Mouse (Mus musculus): ENCODE results near the gene Parp16. TPM values are rescaled to one million over a fixed set of nuclear protein-coding genes. Genes with fewer than 3 reads are reported as not detected.

Gene Parp16
- polyA plus RNA-seq, 1 experiment from 2014 or later, result 5.6 TPM

DNA sequence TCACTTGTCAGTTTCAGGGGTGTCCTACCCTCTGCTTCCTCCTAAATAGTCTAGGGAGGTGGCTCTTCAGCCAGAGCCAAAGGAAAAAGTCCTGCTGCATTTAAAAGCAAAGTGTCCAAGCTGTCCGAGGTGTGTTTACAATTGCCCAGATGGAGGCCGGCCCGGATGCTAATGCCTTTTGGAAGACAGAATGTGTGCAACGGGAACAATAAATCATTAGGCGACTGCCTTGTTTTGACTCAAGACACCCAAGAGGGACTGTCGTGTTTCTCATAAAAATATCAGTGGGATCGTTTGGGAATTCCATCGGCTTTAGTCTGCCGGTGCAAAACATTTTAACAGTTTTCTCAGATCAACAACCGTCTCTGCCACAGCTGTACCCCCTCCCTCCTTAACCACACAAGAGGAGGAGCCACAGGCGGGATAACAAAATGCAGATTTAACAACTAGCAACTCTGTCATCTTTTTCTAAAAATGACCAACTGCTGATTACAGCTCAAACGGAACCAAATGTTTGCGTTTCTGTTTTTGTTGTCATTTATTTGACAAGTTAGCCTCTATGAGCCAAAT is 43.1 kb downstream of the Parp16 start:
- Histone ChIP-seq H3K27ac (replicated peaks in 1 of 2; ENCODE audit: control insufficient read depth in 1 of 2, insufficient read depth in 1 of 2, low read depth in 2 of 2, low read length in 2 of 2) (no peak overlapping the region), H3K4me2 (ENCODE audit: low read length) (no peak overlapping the region), H3K27me3 (ENCODE audit: control insufficient read depth, insufficient read depth, low read length) (no peaks in the 10 kb centered on the region), H3K36me3 (ENCODE audit: control insufficient read depth, insufficient read depth, low read length) (peaks cover 9% of the 10 kb centered on the region), H3K4me3 (ENCODE audit: control insufficient read depth in 1 of 2, insufficient read depth in 1 of 2, low read depth in 1 of 2, low read length in 2 of 2) (no peak overlapping the region), H3K9ac (ENCODE audit: low read length) (no peak overlapping the region), H3K9me3 (ENCODE audit: control insufficient read depth, low read length) (no peaks in the 10 kb centered on the region), H3K4me1 (ENCODE audit: control insufficient read depth in 2 of 2, insufficient read depth in 2 of 2, low read length in 2 of 2) (no peaks in the 10 kb centered on the region)
- no peak for ATAC-seq (ENCODE audit: insufficient number of reproducible peaks, insufficient read depth, low FRiP score, low read depth)
- 79% methylated on average over 13 of the region's 13 CpGs for WGBS

DNA sequence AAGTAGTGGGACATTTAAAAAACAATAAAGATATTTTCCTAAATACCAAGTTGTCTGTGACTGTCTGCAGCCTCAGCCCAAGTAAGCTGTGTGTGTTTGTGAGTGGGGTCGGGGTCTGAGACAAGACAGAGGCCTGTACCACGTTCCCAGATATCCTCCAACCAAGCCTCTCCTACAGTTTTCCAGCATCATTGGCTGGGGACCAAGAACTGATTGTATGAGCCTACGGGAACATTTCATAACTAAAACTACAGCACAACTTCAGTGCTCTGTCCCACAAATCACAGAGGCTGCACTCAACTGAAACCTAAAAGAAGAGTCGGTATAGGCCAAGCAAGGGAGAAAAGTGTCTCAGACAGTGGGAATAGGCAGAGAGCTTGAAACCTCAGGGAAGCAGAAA is 44.0 kb downstream of the Parp16 start:
- H3K4me2 ChIP-seq (ENCODE audit: low read length), result no peak overlapping the region
- 87% methylated on average over 4 of the region's 4 CpGs for WGBS
- H3K36me3 ChIP-seq (ENCODE audit: control insufficient read depth, insufficient read depth, low read length), result peaks cover 5% of the 10 kb centered on the region
- H3K4me3 ChIP-seq (ENCODE audit: control insufficient read depth in 1 of 2, insufficient read depth in 1 of 2, low read depth in 1 of 2, low read length in 2 of 2), result no peak overlapping the region
- H3K9ac ChIP-seq (ENCODE audit: low read length), result no peak overlapping the region
- H3K4me1 ChIP-seq (ENCODE audit: control insufficient read depth in 2 of 2, insufficient read depth in 2 of 2, low read length in 2 of 2), result no peaks in the 10 kb centered on the region
- H3K9me3 ChIP-seq (ENCODE audit: control insufficient read depth, low read length), result no peaks in the 10 kb centered on the region
- H3K27ac ChIP-seq (replicated peaks in 1 of 2; ENCODE audit: control insufficient read depth in 1 of 2, insufficient read depth in 1 of 2, low read depth in 2 of 2, low read length in 2 of 2), result no peak overlapping the region
- H3K27me3 ChIP-seq (ENCODE audit: control insufficient read depth, insufficient read depth, low read length), result no peaks in the 10 kb centered on the region
- ATAC-seq (ENCODE audit: insufficient number of reproducible peaks, insufficient read depth, low FRiP score, low read depth), result no peak

DNA sequence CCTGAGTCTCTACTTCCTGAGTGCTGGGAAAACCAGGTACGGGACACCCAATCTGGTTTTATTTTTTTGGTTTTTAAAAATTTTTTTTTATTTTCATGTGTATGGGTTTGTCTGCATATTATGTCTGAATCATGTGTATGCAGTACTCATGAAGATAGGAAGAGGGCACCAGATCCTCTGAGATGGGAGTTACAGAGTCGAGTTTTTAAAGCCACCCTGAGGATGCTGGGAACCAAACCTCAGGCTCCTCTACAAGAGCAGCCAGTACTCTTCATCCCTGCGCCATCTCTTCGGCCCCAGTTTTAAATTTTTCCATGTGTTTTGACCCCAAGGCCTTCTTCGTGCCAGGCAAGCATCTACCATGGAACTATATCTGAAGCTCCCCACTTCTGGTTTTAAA is 44.6 kb downstream of the Parp16 start:
- no peak overlapping the region for H3K4me3 ChIP-seq (ENCODE audit: control insufficient read depth in 1 of 2, insufficient read depth in 1 of 2, low read depth in 1 of 2, low read length in 2 of 2)

DNA sequence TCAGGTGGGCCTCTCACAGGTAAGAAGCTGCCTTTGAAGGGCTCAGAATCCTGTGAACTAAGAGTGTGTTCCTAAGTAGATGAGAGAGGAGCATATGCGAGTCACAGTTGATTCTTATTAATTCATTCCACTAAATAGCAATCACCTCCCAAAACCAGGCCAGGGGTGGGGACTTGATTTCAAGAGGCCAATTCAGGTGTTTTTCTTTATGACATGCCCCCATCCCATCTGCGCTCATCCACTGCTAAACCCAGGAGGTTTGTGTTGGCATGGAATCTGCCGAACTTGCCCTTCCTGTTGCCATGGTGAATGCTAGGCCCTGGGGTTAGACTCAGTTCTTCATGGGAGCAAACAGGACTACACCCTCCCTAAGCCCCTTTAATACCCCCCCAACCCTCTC is 45.4 kb downstream of the Parp16 start:
- H3K4me1 ChIP-seq (ENCODE audit: control insufficient read depth in 2 of 2, insufficient read depth in 2 of 2, low read length in 2 of 2), result no peaks in the 10 kb centered on the region
- no peak overlapping the region for H3K4me3 ChIP-seq (ENCODE audit: control insufficient read depth in 1 of 2, insufficient read depth in 1 of 2, low read depth in 1 of 2, low read length in 2 of 2)
- WGBS, result 95% methylated on average over 3 of the region's 3 CpGs
- H3K4me2 ChIP-seq (ENCODE audit: low read length), result no peak overlapping the region
- H3K9me3 ChIP-seq (ENCODE audit: control insufficient read depth, low read length), result no peaks in the 10 kb centered on the region
- no peak overlapping the region for H3K9ac ChIP-seq (ENCODE audit: low read length)
- H3K36me3 ChIP-seq (ENCODE audit: control insufficient read depth, insufficient read depth, low read length), result peaks cover 5% of the 10 kb centered on the region
- no peak overlapping the region for H3K27ac ChIP-seq (replicated peaks in 1 of 2; ENCODE audit: control insufficient read depth in 1 of 2, insufficient read depth in 1 of 2, low read depth in 2 of 2, low read length in 2 of 2)
- ATAC-seq (ENCODE audit: insufficient number of reproducible peaks, insufficient read depth, low FRiP score, low read depth), result no peak
- no peaks in the 10 kb centered on the region for H3K27me3 ChIP-seq (ENCODE audit: control insufficient read depth, insufficient read depth, low read length)

More for the DNA sequence above, 44.6 kb downstream of the Parp16 start:
- Histone ChIP-seq H3K4me1 (ENCODE audit: control insufficient read depth in 2 of 2, insufficient read depth in 2 of 2, low read length in 2 of 2) (no peaks in the 10 kb centered on the region), H3K4me2 (ENCODE audit: low read length) (no peak overlapping the region), H3K9ac (ENCODE audit: low read length) (no peak overlapping the region), H3K27ac (replicated peaks in 1 of 2; ENCODE audit: control insufficient read depth in 1 of 2, insufficient read depth in 1 of 2, low read depth in 2 of 2, low read length in 2 of 2) (no peak overlapping the region), H3K36me3 (ENCODE audit: control insufficient read depth, insufficient read depth, low read length) (peaks cover 5% of the 10 kb centered on the region), H3K9me3 (ENCODE audit: control insufficient read depth, low read length) (no peaks in the 10 kb centered on the region), H3K27me3 (ENCODE audit: control insufficient read depth, insufficient read depth, low read length) (no peaks in the 10 kb centered on the region)
- no peak for ATAC-seq (ENCODE audit: insufficient number of reproducible peaks, insufficient read depth, low FRiP score, low read depth)
- WGBS, result 89% methylated on average over 5 of the region's 5 CpGs

DNA sequence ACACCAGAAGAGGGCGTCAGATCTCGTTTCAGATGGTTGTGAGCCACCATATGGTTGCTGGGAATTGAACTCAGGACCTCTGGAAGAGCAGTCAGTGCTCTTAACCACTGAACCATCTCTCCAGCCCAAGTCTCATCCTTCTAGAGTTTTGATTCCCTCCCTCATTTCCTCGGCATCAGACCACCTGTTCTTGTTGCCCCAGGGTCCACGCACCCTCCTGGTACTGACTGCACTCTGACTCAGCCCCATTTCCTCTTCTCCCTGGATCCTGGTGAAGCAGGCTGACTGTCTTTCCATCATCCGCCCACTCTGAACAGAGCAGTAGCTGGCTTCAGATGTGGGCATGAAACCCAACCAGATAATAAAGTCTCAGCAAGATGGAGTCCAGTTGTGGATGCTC is 46.8 kb downstream of the Parp16 start:
- 64% methylated on average over 5 of the region's 5 CpGs for WGBS
- no peak for ATAC-seq (ENCODE audit: insufficient number of reproducible peaks, insufficient read depth, low FRiP score, low read depth)

DNA sequence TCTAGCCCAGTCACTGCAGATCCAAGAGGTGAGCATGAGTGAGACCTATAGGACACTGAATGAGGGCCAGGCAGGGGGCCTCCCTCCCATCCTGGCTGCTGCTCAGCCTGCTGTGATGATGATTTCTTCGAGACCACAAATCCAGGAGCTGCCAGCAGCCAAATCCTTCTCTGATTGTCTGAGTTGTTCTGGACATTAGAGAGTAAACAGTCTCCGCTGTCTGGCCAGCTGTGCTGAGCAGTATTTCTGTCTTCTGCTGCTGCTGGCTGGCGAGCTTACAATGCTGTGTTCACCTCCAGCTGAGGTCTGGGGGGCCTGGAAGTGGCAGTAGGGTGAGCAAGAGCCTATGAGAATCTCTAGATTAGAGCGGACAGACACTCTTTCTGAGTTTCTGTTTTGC is 48.1 kb downstream of the Parp16 start:
- WGBS, result 48% methylated on average over 4 of the region's 4 CpGs
- H3K9ac ChIP-seq (ENCODE audit: low read length), result no peak overlapping the region
- H3K27ac ChIP-seq (replicated peaks in 1 of 2; ENCODE audit: control insufficient read depth in 1 of 2, insufficient read depth in 1 of 2, low read depth in 2 of 2, low read length in 2 of 2), result no peak overlapping the region
- no peaks in the 10 kb centered on the region for H3K9me3 ChIP-seq (ENCODE audit: control insufficient read depth, low read length)
- no peak overlapping the region for H3K4me3 ChIP-seq (ENCODE audit: control insufficient read depth in 1 of 2, insufficient read depth in 1 of 2, low read depth in 1 of 2, low read length in 2 of 2)
- no peaks in the 10 kb centered on the region for H3K27me3 ChIP-seq (ENCODE audit: control insufficient read depth, insufficient read depth, low read length)
- H3K4me2 ChIP-seq (ENCODE audit: low read length), result no peak overlapping the region
- no peaks in the 10 kb centered on the region for H3K36me3 ChIP-seq (ENCODE audit: control insufficient read depth, insufficient read depth, low read length)
- ATAC-seq (ENCODE audit: insufficient number of reproducible peaks, insufficient read depth, low FRiP score, low read depth), result no peak
- H3K4me1 ChIP-seq (ENCODE audit: control insufficient read depth in 2 of 2, insufficient read depth in 2 of 2, low read length in 2 of 2), result peaks cover 0 to 4% of the 10 kb centered on the region in 2 experiments; a peak in 2 of 4 replicates

More for the DNA sequence above, 46.8 kb downstream of the Parp16 start:
- no peaks in the 10 kb centered on the region for H3K27me3 ChIP-seq (ENCODE audit: control insufficient read depth, insufficient read depth, low read length)
- H3K36me3 ChIP-seq (ENCODE audit: control insufficient read depth, insufficient read depth, low read length), result no peaks in the 10 kb centered on the region; the same call in 1 of the 2 replicates
- H3K4me3 ChIP-seq (ENCODE audit: control insufficient read depth in 1 of 2, insufficient read depth in 1 of 2, low read depth in 1 of 2, low read length in 2 of 2), result no peak overlapping the region
- H3K4me2 ChIP-seq (ENCODE audit: low read length), result no peak overlapping the region
- H3K4me1 ChIP-seq (ENCODE audit: control insufficient read depth in 2 of 2, insufficient read depth in 2 of 2, low read length in 2 of 2), result no peaks in the 10 kb centered on the region
- H3K9me3 ChIP-seq (ENCODE audit: control insufficient read depth, low read length), result no peaks in the 10 kb centered on the region
- H3K9ac ChIP-seq (ENCODE audit: low read length), result no peak overlapping the region
- no peak overlapping the region for H3K27ac ChIP-seq (replicated peaks in 1 of 2; ENCODE audit: control insufficient read depth in 1 of 2, insufficient read depth in 1 of 2, low read depth in 2 of 2, low read length in 2 of 2)

DNA sequence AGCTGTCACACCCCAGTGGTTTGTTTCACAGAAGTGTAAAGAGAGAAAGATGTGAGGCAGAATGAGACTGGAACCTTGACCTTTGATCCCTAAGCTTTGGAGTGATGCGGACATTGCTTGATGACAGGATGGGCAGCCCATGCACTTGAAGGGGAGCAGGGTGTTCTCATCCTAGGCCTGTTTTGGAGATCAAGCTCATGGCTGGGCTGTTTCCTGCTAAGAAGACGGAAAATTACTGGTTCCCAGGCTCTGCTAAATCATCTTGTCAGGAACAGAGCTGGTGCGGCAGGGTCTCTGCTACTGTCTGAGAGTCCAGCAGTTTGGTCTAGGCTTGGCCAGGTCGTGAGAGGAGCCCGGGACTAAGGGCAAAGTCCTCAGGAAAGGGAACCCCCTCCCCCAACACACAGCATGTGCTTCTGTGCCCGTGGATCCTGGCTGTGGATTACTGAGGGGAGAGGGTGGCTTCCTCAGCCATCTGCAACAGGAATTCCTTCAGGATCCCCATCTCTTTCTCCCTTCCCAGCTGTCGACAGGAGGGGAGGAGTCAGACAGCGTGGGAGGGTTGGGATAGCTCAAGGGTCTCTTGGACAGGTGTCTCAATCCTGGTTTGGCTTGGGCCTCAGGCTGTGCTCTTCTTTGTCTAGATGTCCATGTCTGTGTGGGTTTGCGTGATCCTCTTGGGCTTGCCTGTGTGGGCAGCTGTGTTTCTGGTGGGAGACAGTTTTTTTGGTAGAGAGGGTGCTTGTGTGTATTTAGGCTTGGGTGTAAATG is 49.1 kb downstream of the Parp16 start:
- no peak overlapping the region for H3K9ac ChIP-seq (ENCODE audit: low read length)
- no peak overlapping the region for H3K27ac ChIP-seq (replicated peaks in 1 of 2; ENCODE audit: control insufficient read depth in 1 of 2, insufficient read depth in 1 of 2, low read depth in 2 of 2, low read length in 2 of 2)
- H3K27me3 ChIP-seq (ENCODE audit: control insufficient read depth, insufficient read depth, low read length), result no peaks in the 10 kb centered on the region
- WGBS, result 42% methylated on average over 9 of the region's 9 CpGs
- peaks cover 0 to 4% of the 10 kb centered on the region in 2 experiments; a peak in 2 of 4 replicates for H3K4me1 ChIP-seq (ENCODE audit: control insufficient read depth in 2 of 2, insufficient read depth in 2 of 2, low read length in 2 of 2)
- H3K4me3 ChIP-seq (ENCODE audit: control insufficient read depth in 1 of 2, insufficient read depth in 1 of 2, low read depth in 1 of 2, low read length in 2 of 2), result no peak overlapping the region
- no peak for ATAC-seq (ENCODE audit: insufficient number of reproducible peaks, insufficient read depth, low FRiP score, low read depth)
- no peaks in the 10 kb centered on the region for H3K36me3 ChIP-seq (ENCODE audit: control insufficient read depth, insufficient read depth, low read length)
- H3K4me2 ChIP-seq (ENCODE audit: low read length), result no peak overlapping the region
- no peaks in the 10 kb centered on the region for H3K9me3 ChIP-seq (ENCODE audit: control insufficient read depth, low read length)
